Mouse (Mus musculus) limb, embryonic 14.5 days (tissue): ENCODE measurements around the gene Aqp1. TPM values are rescaled to one million over a fixed set of nuclear protein-coding genes. Genes with fewer than 3 reads are reported as not detected.

Source experiments
- ATAC-seq: fragments of 200-750 bp; cut with Nextera tagmentation; 2 replicates; pipeline ENCODE4 v1.8.0; 2017; ENCODE audit warnings: low read depth, moderate number of reproducible peaks, moderate TSS enrichment; ENCODE audit not compliant: low FRiP score
- DNase-seq: peaks from one replicate; pipeline ENCODE4 v3.0.0-alpha.2; 2015; ENCODE audit warnings: low spot score
- H3K27ac ChIP-seq: fragments of 300-500 bp; sonication (generic); replicated peaks from 2 replicates; pipeline ENCODE4 v1.5.1; 2014; ENCODE audit warnings: low read depth, mild to moderate bottlenecking, low read length, moderate library complexity, mixed read lengths
- H3K27me3 ChIP-seq: fragments of 300-500 bp; sonication (generic); 2 replicates; pipeline ENCODE4 v1.6.1; 2014; ENCODE audit warnings: low read length, mixed read lengths; ENCODE audit not compliant: control insufficient read depth, insufficient read depth
- H3K36me3 ChIP-seq: fragments of 300-500 bp; sonication (generic); 2 replicates; pipeline ENCODE4 v1.6.1; 2014; ENCODE audit warnings: mild to moderate bottlenecking, low read length, moderate library complexity, mixed read lengths; ENCODE audit not compliant: control insufficient read depth, insufficient read depth
- H3K4me1 ChIP-seq: fragments of 300-500 bp; sonication (generic); 2 replicates; pipeline ENCODE4 v1.6.1; 2014; ENCODE audit warnings: antibody characterized with exemption, low read length, mixed read lengths; ENCODE audit not compliant: control insufficient read depth, insufficient read depth
- H3K4me2 ChIP-seq: fragments of 300-500 bp; sonication (generic); replicated peaks from 2 replicates; pipeline ENCODE4 v1.6.1; 2014; ENCODE audit warnings: low read depth, mild to moderate bottlenecking, low read length, moderate library complexity; ENCODE audit not compliant: severe bottlenecking
- H3K4me3 ChIP-seq: fragments of 300-500 bp; sonication (generic); replicated peaks from 2 replicates; pipeline ENCODE4 v1.5.1; 2014; ENCODE audit warnings: low read length
- H3K9ac ChIP-seq: fragments of 300-500 bp; sonication (generic); 2 replicates; pipeline ENCODE4 v1.6.1; 2014; ENCODE audit warnings: mild to moderate bottlenecking, low read depth, low read length, moderate library complexity; ENCODE audit not compliant: severe bottlenecking
- H3K9me3 ChIP-seq: fragments of 300-500 bp; sonication (generic); 2 replicates; pipeline ENCODE4 v1.6.1; 2016; ENCODE audit warnings: low read length; ENCODE audit not compliant: control insufficient read depth
- POLR2A ChIP-seq: fragments of 200-500 bp; IDR thresholded peaks from 2 replicates; pipeline ENCODE4 v1.8.0; 2012; ENCODE audit warnings: inconsistent platforms, mild to moderate bottlenecking, moderate library complexity, borderline replicate concordance; ENCODE audit not compliant: insufficient read depth, insufficient read length; ENCODE audit errors: extremely low read depth
- WGBS: fragments of 180-500 bp; shearing (Covaris S2); extraction: QIAGEN DNeasy Blood & Tissue Kit; methylation state at CpG from one replicate; pipeline ENCODE4 v1.1.7; 2014; 5-methylcytosine and 5-hydroxymethylcytosine counted together
- polyA plus RNA-seq, 2 experiments: library from polyadenylated mRNA; depleted of rRNA in 1 of 2; stranded (reverse) in 1 of 2; unstranded in 1 of 2; fragments of >200 nt; fragmentation: Nextera tagmentation in 1 of 2; extraction: Ambion mirVana in 1 of 2; gene quantifications; 2 replicates each; pipeline versions ENCODE4 v1.2.1 to v1.2.3; 2012 to 2014

The Aqp1 gene
- polyA plus RNA-seq, 2 experiments = 17.8 to 87.1 TPM

- Histone ChIP-seq H3K4me3 (no peak overlapping the region), H3K4me2 (no peak overlapping the region), H3K36me3 (no peaks in the 10 kb centered on the region), H3K27me3 (no peaks in the 10 kb centered on the region), H3K9ac (no peak overlapping the region), H3K9me3 (no peaks in the 10 kb centered on the region), H3K27ac (no peak overlapping the region), H3K4me1 (peaks cover 31% of the 10 kb centered on the region)
- DNase-seq (no peak), ATAC-seq (no peak)
- WGBS = 51% methylated on average over 5 of the region's 5 CpGs
- TF ChIP-seq POLR2A = no peak
Observed at GRCm38 (mm10) chr6:55341688-55342087, 5.5 kb downstream of the Aqp1 start.

- Histone ChIP-seq H3K36me3 (0 out of 2 replicates have a peak, but pooled peaks cover 3% of the 10 kb centered on the region), H3K4me2 (no peak overlapping the region), H3K27ac (0 out of 2 replicates have a peak overlapping the region, but pooled peaks have one; percentile 8), H3K4me1 (peaks cover 25% of the 10 kb centered on the region), H3K9me3 (no peaks in the 10 kb centered on the region), H3K27me3 (no peaks in the 10 kb centered on the region), H3K4me3 (no peak overlapping the region), H3K9ac (no peak overlapping the region; the same call in 1 of the 2 replicates)
- DNase-seq (peak; percentile 74), ATAC-seq (peak; percentile 63)
- TF ChIP-seq POLR2A = no peak
- WGBS = 52% methylated on average over 9 of the region's 9 CpGs
Observed at GRCm38 (mm10) chr6:55342328-55342727, 6.1 kb downstream of the Aqp1 start.

- no peak for DNase-seq
- Histone ChIP-seq H3K4me1 (peaks cover 16% of the 10 kb centered on the region), H3K36me3 (0 out of 2 replicates have a peak, but pooled peaks cover 3% of the 10 kb centered on the region), H3K9ac (no peak overlapping the region), H3K4me2 (no peak overlapping the region), H3K27ac (no peak overlapping the region), H3K4me3 (no peak overlapping the region), H3K27me3 (no peaks in the 10 kb centered on the region), H3K9me3 (no peaks in the 10 kb centered on the region)
- TF ChIP-seq POLR2A = no peak
- ATAC-seq = no peak
- 79% methylated on average over 10 of the region's 10 CpGs for WGBS
Observed at GRCm38 (mm10) chr6:55343446-55343845, 7.2 kb downstream of the Aqp1 start.

- Histone ChIP-seq H3K36me3 (0 out of 2 replicates have a peak, but pooled peaks cover 3% of the 10 kb centered on the region), H3K27ac (no peak overlapping the region), H3K4me3 (no peak overlapping the region), H3K4me2 (no peak overlapping the region), H3K4me1 (peaks cover 15% of the 10 kb centered on the region), H3K27me3 (no peaks in the 10 kb centered on the region), H3K9me3 (no peaks in the 10 kb centered on the region), H3K9ac (no peak overlapping the region)
- ATAC-seq (no peak), DNase-seq (no peak)
- 83% methylated on average over 9 of the region's 9 CpGs for WGBS
- no peak for TF ChIP-seq POLR2A
Observed at GRCm38 (mm10) chr6:55344291-55345016, 8.2 kb downstream of the Aqp1 start.

GRCm38 (mm10) chr6:55345264-55345663 is 9.0 kb downstream of the Aqp1 start:
- Histone ChIP-seq H3K36me3 (0 out of 2 replicates have a peak, but pooled peaks cover 3% of the 10 kb centered on the region), H3K27me3 (no peaks in the 10 kb centered on the region), H3K4me3 (no peak overlapping the region), H3K9ac (no peak overlapping the region), H3K4me2 (no peak overlapping the region), H3K4me1 (peaks cover 12% of the 10 kb centered on the region), H3K27ac (no peak overlapping the region), H3K9me3 (no peaks in the 10 kb centered on the region)
- no peak for ATAC-seq
- TF ChIP-seq POLR2A = no peak
- DNase-seq = no peak
- 83% methylated on average over 10 of the region's 10 CpGs for WGBS

- H3K9me3 ChIP-seq = no peaks in the 10 kb centered on the region
- no peaks in the 10 kb centered on the region for H3K27me3 ChIP-seq
- 0 out of 2 replicates have a peak, but pooled peaks cover 3% of the 10 kb centered on the region for H3K36me3 ChIP-seq
- no peak for TF ChIP-seq POLR2A
- no peak overlapping the region for H3K4me3 ChIP-seq
- no peak for DNase-seq
- WGBS = 83% methylated on average over 7 of the region's 7 CpGs
- ATAC-seq = no peak
- H3K4me2 ChIP-seq = no peak overlapping the region
- no peak overlapping the region for H3K9ac ChIP-seq
- no peak overlapping the region for H3K27ac ChIP-seq
- H3K4me1 ChIP-seq = peaks cover 8% of the 10 kb centered on the region
Observed at GRCm38 (mm10) chr6:55346491-55346890, 10.3 kb downstream of the Aqp1 start.
